Mouse (Mus musculus) adrenal gland, postnatal 14 days (tissue): ENCODE measurements around the gene Acat1. TPM values are rescaled to one million over a fixed set of nuclear protein-coding genes. Genes with fewer than 3 reads are reported as not detected.

ENCODE experiments used
- DNase-seq: peaks from one replicate; pipeline ENCODE4 v3.0.0; 2021; ENCODE audit warnings: mixed read lengths
- total RNA-seq: library from RNA; stranded (reverse); gene quantifications from 2 replicates; pipeline ENCODE4 v1.2.3, GENCODE M21; 2021

Acat1 gene
- total RNA-seq, 1 experiment from 2014 or later: 318 TPM

GRCm38 (mm10) chr9:53535416-53536320, 74.5 kb downstream of the Acat1 start:
- DNase-seq: peak; percentile 11

Other genes with a start within 250 kb of the Acat1 start
- 12.1 and 12.4 TPM in 2 replicates for gene Kdelc2, start 226.4 kb downstream of the Acat1 start, total RNA-seq
- 0.44 and 0.98 TPM in 2 replicates for gene 4930550C14Rik, start 208.1 kb downstream of the Acat1 start, total RNA-seq
- 13.7 and 17.3 TPM in 2 replicates for gene Atm, start 73.6 kb downstream of the Acat1 start, total RNA-seq
- gene Npat, start 73.3 kb downstream of the Acat1 start, total RNA-seq: 12.7 and 13.1 TPM in 2 replicates
- gene Cul5, start 59.6 kb upstream of the Acat1 start, total RNA-seq: 34.2 and 35.1 TPM in 2 replicates
- 0.67 and 0.79 TPM in 2 replicates for gene Rab39, start 95.8 kb upstream of the Acat1 start, total RNA-seq
- 0.49 and 0.67 TPM in 2 replicates for gene Slc35f2, start 161.2 kb upstream of the Acat1 start, total RNA-seq
- gene Sln, start 239.8 kb upstream of the Acat1 start, total RNA-seq: not detected in 2 replicates